Mouse (Mus musculus): ENCODE results near the gene Sprr1b. TPM values are rescaled to one million over a fixed set of nuclear protein-coding genes. Genes with fewer than 3 reads are reported as not detected.
"Not testable (repeated sequence)": the region's sequence is repeated elsewhere in the genome, so short reads cannot be mapped to it uniquely, and the experiment has no call there.

Sprr1b gene
- total RNA-seq (2012; rRNA removed), result not detected in 2 replicates
- not detected in 2 replicates for total RNA-seq (2014; rRNA removed)
- polyA plus RNA-seq (2012; ENCODE audit: insufficient read length, low read depth), result not detected in 2 replicates

GRCm38 (mm10) chr3:92438689-92439088 is at the start of gene Sprr1b:
Gene Sprr1b (minus strand): TSS chr3:92438789.
- dilution Hi-C loops (cut with MboI; ENCODE audit: extremely low pct_ligation_motif_present, extremely low pct_unique_long_range_greater_than_20kb, low sequenced_read_pairs), result no loop called here

GRCm38 (mm10) chr3:92486307-92486706 is 47.7 kb upstream of the Sprr1b start:
- dilution Hi-C loops (cut with MboI; ENCODE audit: extremely low pct_ligation_motif_present, extremely low pct_unique_long_range_greater_than_20kb, low sequenced_read_pairs) (no loop called here), in situ Hi-C loops (cut with MboI; ENCODE audit: low pct_ligation_motif_present, low pct_unique_long_range_greater_than_20kb, low sequenced_read_pairs) (no loop called here)
- DNase-seq (ENCODE audit: extremely low read depth), result no peak
- no peak overlapping the region for H3K9ac ChIP-seq (ENCODE audit: insufficient read depth, low read depth)
- TF ChIP-seq BHLHE40 (IDR thresholded peaks at IDR 0.05; ENCODE audit: low read depth, low read length) (no peak), MEF2A (IDR thresholded peaks at IDR 0.05; ENCODE audit: borderline replicate concordance, low read depth, low read length) (no peak), POLR2AphosphoS2 (IDR thresholded peaks at IDR 0.05; ENCODE audit: low read depth, low read length) (no peak), MYC (IDR thresholded peaks at IDR 0.05; ENCODE audit: low read depth, low read length) (no peak), MAX (IDR thresholded peaks at IDR 0.05; ENCODE audit: low read length) (no peak), POLR2A (IDR thresholded peaks at IDR 0.05; ENCODE audit: low read depth, low read length) (no peak)
- H3K4me3 ChIP-seq (replicated peaks in 1 of 3; ENCODE audit: low read depth in 2 of 3, low read length in 2 of 3, poor library complexity in 1 of 3), result no peak overlapping the region
- H3K9me3 ChIP-seq (replicated peaks; ENCODE audit: low read length), result peaks cover 42% of the 10 kb centered on the region
- H3K36me3 ChIP-seq (replicated peaks in 1 of 2; ENCODE audit: control insufficient read depth in 1 of 2, insufficient read depth in 1 of 2, low read length in 1 of 2), result no peaks in the 10 kb centered on the region
- H3K27me3 ChIP-seq (replicated peaks), result no peaks in the 10 kb centered on the region
- no peaks in the 10 kb centered on the region for H3K79me2 ChIP-seq (replicated peaks; ENCODE audit: control insufficient read depth, extremely low read depth, insufficient read depth, poor library complexity, severe bottlenecking)
- no peak overlapping the region for H3K4me2 ChIP-seq (ENCODE audit: insufficient read depth, low read depth, poor library complexity, severe bottlenecking)
- H3K27ac ChIP-seq (ENCODE audit: insufficient read depth, low read depth), result no peak overlapping the region
- no peaks in the 10 kb centered on the region for H3K4me1 ChIP-seq (ENCODE audit: control insufficient read depth in 1 of 2, insufficient read depth in 2 of 2)

More at GRCm38 (mm10) chr3:92438689-92439088, at the start of gene Sprr1b:
- no peaks in the 10 kb centered on the region for H3K36me3 ChIP-seq (replicated peaks in 1 of 2; ENCODE audit: control insufficient read depth in 1 of 2, insufficient read depth in 1 of 2, low read length in 1 of 2)
- no peak within 1 kb of the TSS for H3K4me3 ChIP-seq (replicated peaks in 1 of 3; ENCODE audit: low read depth in 2 of 3, low read length in 2 of 3, poor library complexity in 1 of 3)
- no peaks in the 10 kb centered on the region for H3K79me2 ChIP-seq (replicated peaks; ENCODE audit: control insufficient read depth, extremely low read depth, insufficient read depth, poor library complexity, severe bottlenecking)
- DNase-seq (ENCODE audit: extremely low read depth), result no peak
- no peaks in the 10 kb centered on the region for H3K4me1 ChIP-seq (ENCODE audit: control insufficient read depth in 1 of 2, insufficient read depth in 2 of 2)
- no peak within 1 kb of the TSS for H3K9ac ChIP-seq (ENCODE audit: insufficient read depth, low read depth)
- no peaks in the 10 kb centered on the region for H3K27me3 ChIP-seq (replicated peaks)
- H3K4me2 ChIP-seq (ENCODE audit: insufficient read depth, low read depth, poor library complexity, severe bottlenecking), result no peak within 1 kb of the TSS
- TF ChIP-seq MAZ (IDR thresholded peaks at IDR 0.05; ENCODE audit: low read depth, low read length) (no peak), IRF4 (IDR thresholded peaks at IDR 0.05; ENCODE audit: low read depth, low read length) (no peak), CHD2 (IDR thresholded peaks at IDR 0.05; ENCODE audit: low read length) (no peak), USF1 (IDR thresholded peaks at IDR 0.05; ENCODE audit: low read depth, low read length) (no peak), NELFE (IDR thresholded peaks at IDR 0.05; ENCODE audit: low read depth, low read length) (no peak)
- in situ Hi-C loops (cut with MboI; ENCODE audit: low pct_ligation_motif_present, low pct_unique_long_range_greater_than_20kb, low sequenced_read_pairs), result no loop called here
- H3K27ac ChIP-seq (ENCODE audit: insufficient read depth, low read depth), result no peak within 1 kb of the TSS
- peaks cover 34% of the 10 kb centered on the region for H3K9me3 ChIP-seq (replicated peaks; ENCODE audit: low read length)

- DNase-seq (ENCODE audit: extremely low read depth), result no peak
- in situ Hi-C loops (cut with MboI; ENCODE audit: low pct_ligation_motif_present, low pct_unique_long_range_greater_than_20kb, low sequenced_read_pairs), result no loop called here
- Histone ChIP-seq H3K9ac (ENCODE audit: insufficient read depth, low read depth) (no peak within 1 kb of the TSS), H3K27me3 (replicated peaks) (no peaks in the 10 kb centered on the region), H3K4me1 (ENCODE audit: control insufficient read depth in 1 of 2, insufficient read depth in 2 of 2) (no peaks in the 10 kb centered on the region), H3K79me2 (replicated peaks; ENCODE audit: control insufficient read depth, extremely low read depth, insufficient read depth, poor library complexity, severe bottlenecking) (no peaks in the 10 kb centered on the region), H3K4me2 (ENCODE audit: insufficient read depth, low read depth, poor library complexity, severe bottlenecking) (no peak within 1 kb of the TSS), H3K4me3 (replicated peaks in 1 of 3; ENCODE audit: low read depth in 2 of 3, low read length in 2 of 3, poor library complexity in 1 of 3) (no peak within 1 kb of the TSS), H3K27ac (ENCODE audit: insufficient read depth, low read depth) (no peak within 1 kb of the TSS), H3K9me3 (replicated peaks; ENCODE audit: low read length) (peaks cover 39% of the 10 kb centered on the region), H3K36me3 (replicated peaks in 1 of 2; ENCODE audit: control insufficient read depth in 1 of 2, insufficient read depth in 1 of 2, low read length in 1 of 2) (no peaks in the 10 kb centered on the region)
- TF ChIP-seq KAT2A (IDR thresholded peaks at IDR 0.05; ENCODE audit: insufficient replicate concordance, low read length) (no peak), EP300 (IDR thresholded peaks at IDR 0.05; ENCODE audit: low read length) (no peak), ZNF384 (IDR thresholded peaks at IDR 0.05; ENCODE audit: low read depth, low read length) (no peak), USF1 (IDR thresholded peaks at IDR 0.05; ENCODE audit: low read depth, low read length) (no peak), JUND (conservative IDR thresholded peaks at IDR 0.05; ENCODE audit: low read depth, low read length) (no peak), MAZ (IDR thresholded peaks at IDR 0.05; ENCODE audit: low read depth, low read length) (no peak)
- dilution Hi-C loops (cut with MboI; ENCODE audit: extremely low pct_ligation_motif_present, extremely low pct_unique_long_range_greater_than_20kb, low sequenced_read_pairs), result no loop called here
Measured at GRCm38 (mm10) chr3:92485863-92486262, 47.3 kb upstream of the Sprr1b start, which contains the start of gene Sprr1a. Gene Sprr1a (minus strand): TSS chr3:92485895.

- H3K27me3 ChIP-seq (replicated peaks); DNase-seq (ENCODE audit: extremely low read depth); H3K4me2 ChIP-seq (ENCODE audit: insufficient read depth, low read depth, poor library complexity, severe bottlenecking); in situ Hi-C loops (cut with MboI; ENCODE audit: low pct_ligation_motif_present, low pct_unique_long_range_greater_than_20kb, low sequenced_read_pairs); H3K9ac ChIP-seq (ENCODE audit: insufficient read depth, low read depth); H3K4me3 ChIP-seq (replicated peaks in 1 of 3; ENCODE audit: low read depth in 2 of 3, low read length in 2 of 3, poor library complexity in 1 of 3); dilution Hi-C loops (cut with MboI; ENCODE audit: extremely low pct_ligation_motif_present, extremely low pct_unique_long_range_greater_than_20kb, low sequenced_read_pairs); H3K36me3 ChIP-seq (replicated peaks in 1 of 2; ENCODE audit: control insufficient read depth in 1 of 2, insufficient read depth in 1 of 2, low read length in 1 of 2); H3K4me1 ChIP-seq (ENCODE audit: control insufficient read depth in 1 of 2, insufficient read depth in 2 of 2); H3K79me2 ChIP-seq (replicated peaks; ENCODE audit: control insufficient read depth, extremely low read depth, insufficient read depth, poor library complexity, severe bottlenecking); H3K27ac ChIP-seq (ENCODE audit: insufficient read depth, low read depth): not testable (repeated sequence)
- peaks cover 27% of the 10 kb centered on the region for H3K9me3 ChIP-seq (replicated peaks; ENCODE audit: low read length)
Measured at GRCm38 (mm10) chr3:92481249-92481648, 42.7 kb upstream of the Sprr1b start.

All from CH12.LX (cell line).